Mouse (Mus musculus) left cerebral cortex, adult 2 months (tissue): ENCODE measurements at regions not wholly inside any gene's neighbourhood (a gene's known extent, or its start where the extent isn't known, plus 50 kb on each side); places are given as distances from the start of the nearest gene placed in this dataset.
"Not testable (repeated sequence)": the region's sequence is repeated elsewhere in the genome, so short reads cannot be mapped to it uniquely, and the experiment has no call there.

ENCODE experiments used
- DNase-seq, 2 experiments: peaks; one replicate each; pipeline ENCODE4 v3.0.0; 2021 to 2022; ENCODE audit warnings: low spot score in 2 of 2, mixed read lengths in 1 of 2; ENCODE audit errors: extremely low spot score in 1 of 2
- H3K27ac ChIP-seq: fragments of 200-600 bp; 2 replicates; pipeline ENCODE4 v1.8.1; 2022
- H3K4me3 ChIP-seq: fragments of 200-600 bp; 2 replicates; pipeline ENCODE4 v1.8.1; 2022
- CTCF ChIP-seq: fragments of 200-600 bp; IDR thresholded peaks from 2 replicates; pipeline ENCODE4 v1.8.1; 2022; ENCODE audit warnings: antibody characterized with exemption, mild to moderate bottlenecking, moderate library complexity
- intact Hi-C: fragments of 180-260 bp; cut with DNase I; formaldehyde crosslinking; loops from one replicate; pipeline ENCODE4 v1.15.1; 2025

DNA sequence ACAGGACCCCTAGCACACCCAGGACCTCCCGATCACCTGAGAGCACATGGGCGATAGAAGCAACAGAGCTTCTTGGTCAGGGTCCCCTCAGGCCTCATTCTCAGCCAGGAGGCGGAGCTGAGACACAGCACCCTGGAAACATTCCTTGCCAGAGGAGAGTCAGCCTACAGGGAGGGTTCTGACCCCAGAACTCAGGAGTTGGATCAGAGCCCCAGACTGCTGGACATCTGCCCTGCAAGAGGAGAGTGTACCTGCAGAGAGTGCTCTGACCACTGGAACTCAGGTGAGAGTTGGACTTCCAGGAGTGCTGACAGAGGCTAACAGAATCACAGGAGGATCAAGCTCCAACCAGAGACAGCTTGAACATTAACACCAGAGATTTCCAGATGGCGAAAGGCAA, 76.1 kb downstream of the Gpr85 start:
- H3K27ac ChIP-seq, DNase-seq, H3K4me3 ChIP-seq, intact Hi-C loops: not testable (repeated sequence)

DNA sequence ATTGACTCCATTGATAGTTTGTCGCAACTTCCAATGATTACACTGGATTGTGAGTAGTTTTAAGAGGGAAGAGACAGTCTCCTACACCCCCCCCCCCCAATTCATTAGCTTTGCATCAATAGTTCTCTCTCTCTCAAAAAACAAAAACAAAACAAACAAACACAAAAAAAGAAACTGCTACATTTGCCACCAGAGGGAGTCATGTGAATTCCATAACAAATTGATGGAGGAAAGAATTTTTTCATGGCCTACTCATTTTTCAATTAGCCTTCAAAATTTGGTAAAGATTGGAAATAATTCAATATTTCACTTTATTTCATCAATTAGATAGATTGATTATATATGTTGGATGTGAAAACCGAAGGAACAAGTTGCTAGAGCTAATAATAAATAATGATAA, 80.3 kb downstream of the Gpr85 start:
- no peak for TF ChIP-seq CTCF
- no peak overlapping the region for H3K27ac ChIP-seq
- H3K4me3 ChIP-seq: no peak overlapping the region
- DNase-seq: no peak
- intact Hi-C loops: loop anchor here (5.0 kb wide), 3 partner anchors 78 to 743 kb away; partner anchors contain the start of gene Gpr85

DNA sequence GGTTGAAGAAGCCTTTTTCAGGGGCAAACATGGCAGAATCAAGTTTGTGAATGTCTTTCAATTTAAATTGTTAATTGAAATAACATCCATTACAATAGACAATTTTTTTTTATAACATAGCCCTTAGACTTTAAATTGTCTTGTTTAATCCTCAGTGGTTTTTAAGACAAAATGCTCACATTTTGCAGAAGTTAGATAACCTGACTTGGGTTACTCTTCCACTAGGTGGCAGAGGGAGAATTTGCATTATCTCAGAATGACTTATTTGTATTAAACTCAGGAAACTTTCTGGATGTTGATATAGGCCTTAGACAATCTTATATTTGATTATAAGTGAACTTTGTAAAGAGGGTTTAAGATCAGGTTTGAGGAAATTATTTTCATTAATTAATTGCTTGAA, 80.8 kb downstream of the Gpr85 start:
- H3K4me3 ChIP-seq: no peak overlapping the region
- H3K27ac ChIP-seq: no peak overlapping the region
- DNase-seq: no peak
- intact Hi-C loops: loop anchor here (5.0 kb wide), 3 partner anchors 78 to 743 kb away; partner anchors contain the start of gene Gpr85
- TF ChIP-seq CTCF: peak; percentile 61

DNA sequence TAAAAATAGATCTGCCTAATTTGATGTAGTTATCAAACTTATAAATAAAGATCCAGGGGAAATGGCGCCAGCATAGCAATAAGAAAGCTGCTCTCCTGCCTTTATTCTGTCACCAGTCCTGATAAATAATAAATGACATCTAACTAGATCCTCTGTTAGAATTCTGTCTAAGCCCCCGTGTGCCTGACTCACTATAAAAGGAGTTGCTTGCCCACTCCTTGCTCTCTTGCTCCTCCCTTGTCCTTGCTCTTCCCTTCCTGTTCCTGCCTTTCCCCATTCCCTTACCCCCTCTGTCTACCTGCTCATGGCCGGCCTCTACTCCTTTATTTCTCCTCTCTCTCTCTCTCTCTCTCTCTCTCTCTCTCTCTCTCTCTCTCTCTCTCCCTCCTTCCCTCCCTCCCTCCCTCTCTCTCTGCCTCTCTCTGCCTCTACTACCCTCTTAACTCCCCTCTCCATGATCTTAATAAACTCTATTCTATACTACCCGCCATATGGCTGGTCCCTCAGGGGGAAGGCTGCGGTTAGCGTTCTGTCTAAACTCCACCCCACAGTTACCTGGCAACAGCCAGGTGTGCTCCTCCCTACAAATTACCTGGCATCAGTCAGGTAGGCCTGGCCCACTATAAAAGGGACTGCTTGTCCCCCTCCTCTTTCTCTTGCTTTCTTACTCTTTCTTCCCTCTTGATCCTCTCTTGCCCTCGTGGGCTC, 71.3 kb upstream of the Bmt2 start:
- TF ChIP-seq CTCF: no peak
- intact Hi-C loops: loop anchor here (5.0 kb wide), 1 partner anchor 452 kb away; no protein-coding TSS in a partner anchor
- no peak overlapping the region for H3K4me3 ChIP-seq
- H3K27ac ChIP-seq: no peak overlapping the region
- no peak for DNase-seq

DNA sequence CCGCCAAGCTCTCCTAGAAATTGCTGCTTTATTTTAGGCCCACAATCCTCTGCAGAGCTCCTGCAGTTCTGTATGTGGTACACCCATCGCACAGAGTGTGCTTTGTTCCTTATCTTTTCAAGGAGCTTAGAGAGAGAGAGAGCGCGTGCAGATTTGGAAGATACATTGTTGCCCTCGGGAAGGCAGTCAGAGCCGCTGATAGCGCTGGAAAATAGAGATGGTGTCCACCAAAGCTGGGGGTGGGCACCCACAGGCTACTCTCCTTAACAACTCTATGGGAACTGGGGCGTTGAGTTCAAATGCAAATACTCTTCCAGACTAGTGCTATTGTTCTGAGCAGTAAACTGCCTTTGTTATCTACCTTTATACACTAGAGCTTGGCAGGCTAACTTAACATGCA, 70.2 kb upstream of the Bmt2 start:
- Histone ChIP-seq H3K27ac (no peak overlapping the region), H3K4me3 (no peak overlapping the region)
- DNase-seq: no peak
- intact Hi-C loops: loop anchor here (5.0 kb wide), 1 partner anchor 451 kb away; no protein-coding TSS in a partner anchor
- TF ChIP-seq CTCF: no peak

DNA sequence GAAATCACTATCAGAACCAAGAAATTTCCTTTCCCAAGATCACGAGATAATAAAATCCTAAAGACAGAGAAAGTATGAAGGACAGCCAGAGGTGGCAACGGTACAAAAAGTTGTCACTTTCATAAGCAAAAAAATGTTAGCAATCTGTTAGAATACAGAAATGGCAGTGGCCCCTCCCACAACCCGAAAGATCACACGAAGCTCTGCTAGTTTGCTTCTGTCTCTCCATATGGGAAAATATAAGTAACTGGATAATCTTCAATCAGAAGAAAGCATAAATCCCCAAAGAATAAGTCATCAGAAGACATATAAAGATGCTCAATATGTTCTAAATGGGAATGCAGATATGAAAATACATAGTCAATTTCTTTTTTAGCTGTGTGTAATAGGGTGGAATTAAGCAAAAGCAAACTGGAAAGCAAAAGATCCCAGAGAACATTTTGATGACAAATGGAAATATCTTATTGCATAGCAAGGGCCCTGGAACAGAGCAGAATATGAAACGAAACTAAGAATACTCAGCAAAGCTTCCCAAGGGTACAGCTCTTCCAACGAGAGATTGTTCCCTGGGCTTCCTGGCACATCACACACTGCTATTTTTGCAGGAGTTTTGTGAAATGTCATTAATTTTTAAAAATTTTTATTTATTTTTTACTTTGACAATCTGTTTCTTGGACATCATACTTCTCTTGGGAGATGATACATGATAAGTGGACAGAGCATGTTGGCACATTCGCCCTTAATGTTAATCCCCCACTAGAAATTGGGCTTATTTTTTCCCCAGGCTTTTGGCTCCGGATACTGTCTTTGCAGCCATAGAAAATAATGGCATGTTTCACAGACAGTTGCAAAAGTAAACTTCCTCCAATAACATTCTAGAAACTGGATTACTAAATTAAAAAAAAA, 69.1 kb upstream of the Bmt2 start:
- Histone ChIP-seq H3K4me3 (peak overlapping the region; percentile 9; the same call in 1 of the 2 replicates), H3K27ac (peak overlapping the region; percentile 33; the same call in 1 of the 2 replicates)
- no peak for DNase-seq
- intact Hi-C loops: loop anchor here (5.0 kb wide), 1 partner anchor 450 kb away; no protein-coding TSS in a partner anchor
- TF ChIP-seq CTCF: no peak
